Mouse (Mus musculus): ENCODE results near the gene Carnmt1. TPM values are rescaled to one million over a fixed set of nuclear protein-coding genes. Genes with fewer than 3 reads are reported as not detected.

Carnmt1 gene
- 33.0 TPM for polyA plus RNA-seq (2017; shearing (Covaris generic))

DNA sequence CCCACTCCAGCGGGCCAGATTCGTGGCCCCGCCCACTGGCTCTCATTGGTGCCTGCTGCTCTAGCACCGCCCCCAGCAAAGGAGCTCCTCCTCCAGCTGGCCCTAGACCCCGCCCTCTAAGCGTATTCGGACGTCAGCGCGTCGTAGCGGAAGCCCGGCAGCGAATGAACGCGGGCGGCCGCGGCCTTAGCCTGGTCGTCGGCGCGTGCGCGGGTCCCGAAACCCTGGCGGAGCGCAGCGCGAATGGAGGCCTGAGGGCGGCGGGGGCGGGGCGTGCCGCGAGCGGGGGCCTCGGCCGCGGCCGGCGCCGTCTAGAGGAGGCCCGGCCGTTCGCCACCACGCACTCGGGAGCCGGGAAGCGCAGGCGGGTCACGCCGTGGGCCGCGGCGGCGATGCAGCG is at the start of gene Carnmt1:
Carnmt1 (plus strand) TSS at position 157 of the 400 bp plus-strand sequence.

GRCm38 (mm10) chr19:18631644-18632219 is 38.8 kb upstream of the Carnmt1 start, which contains the start of the genes Ostf1 and Nmrk1:
Gene Ostf1, minus strand, starts transcription at chr19:18631823.
Gene Nmrk1, plus strand, starts transcription at chr19:18631950.

DNA sequence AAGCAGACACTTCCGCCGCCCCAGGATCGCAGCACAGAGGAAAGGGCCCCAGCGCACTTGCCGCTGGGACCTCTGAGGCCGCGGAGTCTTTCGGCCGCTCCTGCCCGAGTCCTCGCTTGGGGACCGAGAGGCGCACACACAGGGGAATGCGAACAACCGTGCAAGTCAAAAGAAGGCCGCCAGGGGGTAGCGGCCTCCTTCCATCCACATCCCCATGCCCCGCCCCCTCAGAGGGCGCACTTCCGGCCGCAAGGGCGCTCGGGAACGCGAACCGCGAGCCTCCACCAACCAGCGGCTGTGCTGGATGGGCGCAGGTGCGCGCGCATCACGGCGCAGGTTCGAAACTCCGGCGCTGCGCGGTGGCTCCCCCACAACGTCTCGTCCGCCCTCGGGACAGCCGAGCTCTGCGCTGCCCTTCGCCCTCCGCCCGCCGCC is 42.3 kb downstream of the Carnmt1 start, which contains the start of gene D030056L22Rik:
D030056L22Rik (plus strand) TSS at position 328 of the 435 bp plus-strand sequence.

GRCm38 (mm10) chr19:18749598-18750339 is 79.2 kb downstream of the Carnmt1 start, which contains the start of gene Trpm6:
Gene Trpm6, plus strand, starts transcription at chr19:18749983.

Other genes with a start within 250 kb of the Carnmt1 start
- gene Ostf1, start 38.9 kb upstream of the Carnmt1 start, polyA plus RNA-seq (2017; shearing (Covaris generic)), result 588 TPM
- 158 TPM for gene Nmrk1, start 38.8 kb upstream of the Carnmt1 start, polyA plus RNA-seq (2017; shearing (Covaris generic))
- 47.8 TPM for gene D030056L22Rik, start 42.4 kb downstream of the Carnmt1 start, polyA plus RNA-seq (2017; shearing (Covaris generic))
- gene Trpm6, start 79.2 kb downstream of the Carnmt1 start, polyA plus RNA-seq (2017; shearing (Covaris generic)), result 4.2 TPM